Mouse (Mus musculus) naive thymus-derived CD4-positive, alpha-beta T cell, adult 2 months (primary cell): ENCODE results near the gene Cntrl.

Experiments used
- DNase-seq: peaks from one replicate; pipeline ENCODE4 v3.0.0-alpha.2; 2011; ENCODE audit warnings: low read depth

Gene Cntrl

GRCm38 (mm10) chr2:35175281-35176065, 66.2 kb downstream of the Cntrl start:
- no peak for DNase-seq

GRCm38 (mm10) chr2:35178153-35178552, 68.9 kb downstream of the Cntrl start:
- DNase-seq, result no peak

- DNase-seq, result no peak
Observed at GRCm38 (mm10) chr2:35183115-35183673, 73.9 kb downstream of the Cntrl start.

GRCm38 (mm10) chr2:35188929-35189328, 79.6 kb downstream of the Cntrl start:
- DNase-seq, result no peak

GRCm38 (mm10) chr2:35193976-35194375, 84.7 kb downstream of the Cntrl start:
- DNase-seq, result no peak

GRCm38 (mm10) chr2:35195626-35196544, 86.6 kb downstream of the Cntrl start:
- no peak for DNase-seq

- no peak for DNase-seq
Observed at GRCm38 (mm10) chr2:35199541-35199940, 90.2 kb downstream of the Cntrl start.

GRCm38 (mm10) chr2:35199971-35200897, 90.9 kb downstream of the Cntrl start:
- DNase-seq, result peak; percentile 48

GRCm38 (mm10) chr2:35200898-35201668, 91.8 kb downstream of the Cntrl start, which contains the start of gene Rab14:
Rab14 (minus strand) TSS chr2:35201120.
- DNase-seq, result peak; percentile 100

- DNase-seq, result no peak
Observed at GRCm38 (mm10) chr2:35203729-35204128, 94.4 kb downstream of the Cntrl start.

- DNase-seq, result no peak
Observed at GRCm38 (mm10) chr2:35206761-35207160, 97.5 kb downstream of the Cntrl start.

- DNase-seq, result no peak
Observed at GRCm38 (mm10) chr2:35208054-35208453, 98.8 kb downstream of the Cntrl start.

GRCm38 (mm10) chr2:35208931-35209665, 99.8 kb downstream of the Cntrl start:
- DNase-seq, result peak; percentile 55

GRCm38 (mm10) chr2:35211681-35212080, 102.4 kb downstream of the Cntrl start:
- no peak for DNase-seq

GRCm38 (mm10) chr2:35213345-35213910, 104.1 kb downstream of the Cntrl start:
- DNase-seq, result no peak

- peak; percentile 85 for DNase-seq
Observed at GRCm38 (mm10) chr2:35214881-35215358, 105.6 kb downstream of the Cntrl start.

- DNase-seq, result no peak
Observed at GRCm38 (mm10) chr2:35215363-35215762, 106.1 kb downstream of the Cntrl start.

GRCm38 (mm10) chr2:35216701-35217100, 107.4 kb downstream of the Cntrl start:
- DNase-seq, result no peak

- DNase-seq, result no peak
Observed at GRCm38 (mm10) chr2:35218736-35219135, 109.4 kb downstream of the Cntrl start.
